Mouse (Mus musculus) hindbrain, embryonic 10.5 days (tissue): Measurements from ENCODE around the gene Nt5dc3. TPM values are rescaled to one million over a fixed set of nuclear protein-coding genes. Genes with fewer than 3 reads are reported as not detected.

ENCODE experiments used
- DNase-seq: peaks from one replicate; pipeline ENCODE4 v3.0.0-alpha.2; 2017; ENCODE audit warnings: low spot score
- H3K27ac ChIP-seq: fragments of 300-500 bp; sonication (generic); 2 replicates; pipeline ENCODE4 v1.5.1; 2016; ENCODE audit warnings: mild to moderate bottlenecking, moderate library complexity
- H3K27me3 ChIP-seq: fragments of 300-500 bp; sonication (generic); 2 replicates; pipeline ENCODE4 v1.6.1; 2016; ENCODE audit warnings: mild to moderate bottlenecking; ENCODE audit not compliant: poor library complexity, insufficient read depth, severe bottlenecking
- H3K36me3 ChIP-seq: fragments of 300-500 bp; sonication (generic); 2 replicates; pipeline ENCODE4 v1.6.1; 2016; ENCODE audit warnings: mild to moderate bottlenecking, moderate library complexity
- H3K4me1 ChIP-seq: fragments of 300-500 bp; sonication (generic); replicated peaks from 2 replicates; pipeline ENCODE4 v1.6.1; 2016; ENCODE audit warnings: mild to moderate bottlenecking
- H3K4me3 ChIP-seq: fragments of 300-500 bp; sonication (generic); 2 replicates; pipeline ENCODE4 v1.5.1; 2016; ENCODE audit warnings: mild to moderate bottlenecking, moderate library complexity
- H3K9me3 ChIP-seq: fragments of 300-500 bp; sonication (generic); 2 replicates; pipeline ENCODE4 v1.6.1; 2016; ENCODE audit warnings: mild to moderate bottlenecking, moderate library complexity
- WGBS: fragments of 180-500 bp; shearing (Covaris S2); methylation state at CpG from one replicate; pipeline ENCODE4 v1.1.7; 2016; 5-methylcytosine and 5-hydroxymethylcytosine counted together
- polyA plus RNA-seq: library from polyadenylated mRNA; unstranded; fragments of >200 nt; fragmentation: Nextera tagmentation; extraction: Ambion mirVana; gene quantifications from 2 replicates; pipeline ENCODE4 v1.2.1, GENCODE M21; 2016

Gene Nt5dc3
- polyA plus RNA-seq, 1 experiment from 2014 or later, result 1.4 TPM

DNA sequence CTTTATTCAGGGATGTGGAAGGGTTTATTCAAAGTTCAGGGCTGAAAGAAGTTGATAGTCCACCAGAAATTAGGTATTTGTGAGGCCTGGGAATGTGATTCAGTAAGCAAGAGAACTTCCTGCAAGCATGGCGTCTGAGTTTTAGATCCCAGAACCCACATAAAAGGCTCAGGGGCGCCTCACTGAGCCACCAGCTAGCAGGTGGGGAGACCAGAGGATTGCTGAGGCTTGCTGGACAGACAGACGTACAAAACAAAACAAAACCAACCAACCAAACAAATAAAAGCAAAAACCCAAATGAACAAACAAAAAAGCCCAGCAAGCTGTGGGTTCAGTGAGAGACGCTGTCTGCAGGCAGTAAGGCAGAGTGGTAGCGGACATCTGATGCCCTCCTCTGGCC is 3.9 kb downstream of the Nt5dc3 start:
- DNase-seq, result no peak
- Histone ChIP-seq H3K27ac (no peak overlapping the region), H3K36me3 (no peaks in the 10 kb centered on the region), H3K9me3 (no peaks in the 10 kb centered on the region), H3K4me3 (no peak overlapping the region), H3K4me1 (peaks cover 40% of the 10 kb centered on the region), H3K27me3 (peaks cover 26% of the 10 kb centered on the region)
- WGBS, result 58% methylated on average over 5 of the region's 5 CpGs

DNA sequence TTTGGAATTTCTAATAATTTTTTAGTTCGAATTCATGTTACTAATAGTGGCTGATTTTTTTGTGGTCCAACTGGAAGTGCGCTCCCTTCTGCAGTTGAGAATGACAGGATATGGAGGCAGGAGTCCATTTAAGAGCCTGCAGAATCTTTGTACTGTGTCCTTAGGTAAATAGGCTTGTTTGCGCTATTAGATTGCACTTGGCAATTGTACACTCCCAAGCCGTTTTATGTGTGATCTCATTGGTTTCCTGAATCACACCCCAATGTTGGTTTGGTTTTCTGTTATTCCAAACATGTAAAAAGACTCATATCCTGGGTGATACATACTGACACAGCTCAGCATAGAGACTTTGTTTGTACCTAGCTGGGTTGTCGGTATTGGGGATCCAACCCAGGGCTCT is 4.8 kb downstream of the Nt5dc3 start:
- peaks cover 36% of the 10 kb centered on the region for H3K4me1 ChIP-seq
- no peak overlapping the region for H3K4me3 ChIP-seq
- no peak overlapping the region for H3K27ac ChIP-seq
- no peaks in the 10 kb centered on the region for H3K36me3 ChIP-seq
- H3K27me3 ChIP-seq, result peaks cover 23% of the 10 kb centered on the region
- H3K9me3 ChIP-seq, result no peaks in the 10 kb centered on the region
- DNase-seq, result no peak
- 91% methylated on average over 5 of the region's 5 CpGs for WGBS

DNA sequence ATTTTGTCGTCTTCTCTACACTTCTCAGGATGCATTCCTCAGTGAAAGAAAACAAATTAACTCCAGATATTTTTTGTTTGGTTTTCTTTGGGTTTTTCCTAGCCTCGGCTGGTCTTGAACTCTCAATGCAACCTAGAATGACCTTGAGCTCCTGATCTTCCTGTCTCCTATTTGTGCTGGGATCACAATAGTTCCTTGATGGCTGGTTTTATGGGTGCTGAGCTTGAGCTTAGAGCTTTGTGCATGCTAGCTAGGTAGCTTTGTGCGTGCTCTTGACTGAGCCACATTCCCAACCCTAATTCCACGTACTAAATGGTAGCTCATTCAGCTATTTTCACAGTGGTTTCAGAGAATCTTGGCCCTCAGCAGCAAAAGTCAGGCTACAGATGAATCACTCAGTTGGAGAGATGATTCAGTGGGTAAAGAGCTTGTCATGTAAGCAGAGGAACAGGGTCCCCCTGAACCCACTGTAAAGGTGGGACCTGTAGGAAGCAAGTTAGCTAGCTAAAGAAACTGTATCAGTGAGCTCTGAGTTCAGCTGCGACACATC is 5.4 kb downstream of the Nt5dc3 start:
- H3K27ac ChIP-seq, result no peak overlapping the region
- no peaks in the 10 kb centered on the region for H3K36me3 ChIP-seq
- 88% methylated on average over 5 of the region's 5 CpGs for WGBS

DNA sequence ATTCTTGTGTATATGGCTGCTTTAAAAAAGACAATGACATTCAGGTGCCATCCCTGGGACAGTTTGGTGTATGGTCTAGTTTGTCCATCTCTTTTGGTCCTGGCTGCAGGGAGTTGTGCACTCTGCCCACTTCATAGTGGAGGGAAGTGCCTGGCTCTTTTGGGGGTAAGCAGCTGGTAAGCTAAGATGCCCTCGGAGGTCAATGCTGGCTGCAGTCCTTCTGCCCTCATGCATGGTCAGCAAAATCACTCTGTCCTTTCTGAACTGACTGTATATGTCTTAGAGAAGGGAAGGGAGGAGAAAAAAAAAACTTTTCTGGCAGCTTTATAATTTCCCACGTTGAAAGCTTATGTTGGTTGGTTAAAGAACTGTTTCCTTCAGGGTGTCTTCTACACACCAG is 6.6 kb downstream of the Nt5dc3 start:
- 70% methylated on average over 2 of the region's 2 CpGs for WGBS

More for the DNA sequence above, 5.4 kb downstream of the Nt5dc3 start:
- peaks cover 30% of the 10 kb centered on the region for H3K4me1 ChIP-seq
- H3K9me3 ChIP-seq, result no peaks in the 10 kb centered on the region
- peaks cover 22% of the 10 kb centered on the region for H3K27me3 ChIP-seq
- H3K4me3 ChIP-seq, result no peak overlapping the region
- DNase-seq, result no peak

GRCm38 (mm10) chr10:86786083-86786482 is 7.3 kb downstream of the Nt5dc3 start:
- Histone ChIP-seq H3K27me3 (peaks cover 3% of the 10 kb centered on the region), H3K9me3 (no peaks in the 10 kb centered on the region), H3K27ac (no peak overlapping the region), H3K4me3 (no peak overlapping the region), H3K36me3 (no peaks in the 10 kb centered on the region), H3K4me1 (peaks cover 19% of the 10 kb centered on the region)
- DNase-seq, result no peak
- whole genome bisulfite sequencing, result 91% methylated on average over 5 of the region's 5 CpGs

More for the DNA sequence above, 6.6 kb downstream of the Nt5dc3 start:
- Histone ChIP-seq H3K4me3 (no peak overlapping the region), H3K27ac (no peak overlapping the region), H3K4me1 (peaks cover 19% of the 10 kb centered on the region), H3K36me3 (no peaks in the 10 kb centered on the region), H3K9me3 (no peaks in the 10 kb centered on the region), H3K27me3 (peaks cover 10% of the 10 kb centered on the region)
- DNase-seq, result no peak

GRCm38 (mm10) chr10:86788193-86788592 is 9.4 kb downstream of the Nt5dc3 start:
- Histone ChIP-seq H3K27me3 (no peaks in the 10 kb centered on the region), H3K27ac (no peak overlapping the region), H3K9me3 (no peaks in the 10 kb centered on the region), H3K4me1 (peaks cover 5% of the 10 kb centered on the region), H3K36me3 (no peaks in the 10 kb centered on the region), H3K4me3 (no peak overlapping the region)
- 59% methylated on average over 5 of the region's 5 CpGs for WGBS
- no peak for DNase-seq

DNA sequence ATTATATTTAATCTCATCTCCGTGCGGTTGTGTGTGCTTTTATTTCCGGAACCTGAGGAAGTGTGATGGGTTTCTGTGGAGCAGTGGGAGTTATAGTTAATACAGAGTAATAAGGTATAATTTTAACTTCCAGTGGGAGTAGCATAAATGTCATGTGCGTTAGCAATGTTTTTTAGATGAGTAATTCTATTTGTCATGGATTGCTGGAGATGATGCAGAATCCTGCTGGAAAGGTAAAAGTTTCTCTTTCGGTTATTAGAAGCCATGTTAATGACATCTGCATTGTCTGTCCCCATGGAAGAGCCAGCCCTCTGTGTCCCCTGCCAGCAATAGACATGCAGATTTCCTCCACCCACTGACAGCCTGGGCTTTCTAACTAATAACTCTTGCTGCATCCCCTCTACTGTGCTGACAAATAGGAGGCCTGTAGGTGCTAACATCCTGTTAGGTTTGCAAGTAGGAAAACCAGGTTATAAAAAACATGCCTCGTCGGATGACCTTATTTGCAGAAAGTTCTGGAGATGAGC is 10.4 kb downstream of the Nt5dc3 start:
- 73% methylated on average over 7 of the region's 7 CpGs for WGBS
- Histone ChIP-seq H3K27ac (no peak overlapping the region), H3K36me3 (no peaks in the 10 kb centered on the region), H3K27me3 (no peaks in the 10 kb centered on the region), H3K9me3 (no peaks in the 10 kb centered on the region), H3K4me1 (peaks cover 14% of the 10 kb centered on the region), H3K4me3 (no peak overlapping the region)
- no peak for DNase-seq

- no peak overlapping the region for H3K4me3 ChIP-seq
- peaks cover 14% of the 10 kb centered on the region for H3K4me1 ChIP-seq
- WGBS, result 78% methylated on average over 7 of the region's 7 CpGs
- no peaks in the 10 kb centered on the region for H3K27me3 ChIP-seq
- H3K27ac ChIP-seq, result no peak overlapping the region
- H3K9me3 ChIP-seq, result no peaks in the 10 kb centered on the region
- no peaks in the 10 kb centered on the region for H3K36me3 ChIP-seq
- DNase-seq, result no peak
These were observed 12.8 kb downstream of the Nt5dc3 start for GRCm38 (mm10) chr10:86791507-86792184.

- Histone ChIP-seq H3K9me3 (no peaks in the 10 kb centered on the region), H3K27ac (no peak overlapping the region), H3K4me3 (no peak overlapping the region), H3K4me1 (peaks cover 10% of the 10 kb centered on the region; the same call in 1 of the 2 replicates), H3K36me3 (no peaks in the 10 kb centered on the region), H3K27me3 (no peaks in the 10 kb centered on the region)
- 53% methylated on average over 2 of the region's 2 CpGs for WGBS
- no peak for DNase-seq
These were observed 14.7 kb downstream of the Nt5dc3 start for GRCm38 (mm10) chr10:86793509-86793951.

- DNase-seq, result no peak
- Histone ChIP-seq H3K27ac (no peak overlapping the region), H3K27me3 (no peaks in the 10 kb centered on the region), H3K4me3 (no peak overlapping the region), H3K4me1 (peaks cover 10% of the 10 kb centered on the region; the same call in 1 of the 2 replicates), H3K36me3 (no peaks in the 10 kb centered on the region), H3K9me3 (no peaks in the 10 kb centered on the region)
- WGBS, result 90% methylated on average over 4 of the region's 4 CpGs
These were observed 15.4 kb downstream of the Nt5dc3 start for GRCm38 (mm10) chr10:86794196-86794595.

GRCm38 (mm10) chr10:86794794-86795535 is 16.2 kb downstream of the Nt5dc3 start:
- no peaks in the 10 kb centered on the region for H3K9me3 ChIP-seq
- no peak overlapping the region for H3K27ac ChIP-seq
- H3K27me3 ChIP-seq, result no peaks in the 10 kb centered on the region
- no peak for DNase-seq
- 89% methylated on average over 9 of the region's 9 CpGs for WGBS
- H3K36me3 ChIP-seq, result no peaks in the 10 kb centered on the region
- no peak overlapping the region for H3K4me3 ChIP-seq
- H3K4me1 ChIP-seq, result peaks cover 10% of the 10 kb centered on the region; the same call in 1 of the 2 replicates

DNA sequence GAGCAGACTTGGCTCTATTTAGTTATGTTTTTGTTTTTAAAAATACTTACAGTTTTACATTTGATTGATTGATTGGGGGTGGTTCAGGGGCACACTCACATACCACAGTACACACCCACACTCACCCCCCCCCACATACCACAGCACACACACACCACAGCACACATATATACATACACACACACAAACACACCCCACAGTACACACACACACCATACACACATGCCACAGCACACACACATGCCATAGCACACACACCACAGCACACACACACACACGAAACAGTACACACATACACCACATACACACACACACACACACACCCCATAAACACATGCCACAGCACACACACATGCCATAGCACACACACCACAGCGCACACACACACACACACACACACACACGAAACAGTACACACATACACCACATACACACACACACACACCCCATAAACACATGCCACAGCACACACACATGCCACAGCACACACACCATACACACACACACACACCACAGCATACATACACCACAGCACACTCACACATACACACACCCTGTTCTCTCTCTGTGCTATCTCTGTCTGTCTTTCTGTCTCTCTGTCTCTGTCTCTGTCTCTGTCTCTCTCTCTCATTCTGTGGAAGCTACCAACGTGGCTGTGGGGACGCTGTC is 17.4 kb downstream of the Nt5dc3 start:
- no peak for DNase-seq
- H3K4me3 ChIP-seq, result no peak overlapping the region
- H3K27ac ChIP-seq, result no peak overlapping the region
- no peaks in the 10 kb centered on the region for H3K27me3 ChIP-seq
- H3K4me1 ChIP-seq, result peaks cover 10% of the 10 kb centered on the region; the same call in 1 of the 2 replicates
- H3K36me3 ChIP-seq, result no peaks in the 10 kb centered on the region
- no peaks in the 10 kb centered on the region for H3K9me3 ChIP-seq
- 88% methylated on average over 5 of the region's 5 CpGs for WGBS
